Mouse (Mus musculus) stomach, postnatal 0 days (tissue): ENCODE measurements at regions not wholly inside any gene's neighbourhood (a gene's known extent, or its start where the extent isn't known, plus 50 kb on each side); places are given as distances from the start of the nearest gene placed in this dataset.

Experiments
- CTCF ChIP-seq: IDR thresholded peaks from 2 replicates; pipeline ENCODE4 v1.5.1; 2016; ENCODE audit warnings: antibody characterized with exemption, low read depth, mild to moderate bottlenecking, moderate library complexity
- EP300 ChIP-seq: optimal IDR thresholded peaks from 2 replicates; pipeline ENCODE3; 2016; ENCODE audit warnings: antibody characterized with exemption

DNA sequence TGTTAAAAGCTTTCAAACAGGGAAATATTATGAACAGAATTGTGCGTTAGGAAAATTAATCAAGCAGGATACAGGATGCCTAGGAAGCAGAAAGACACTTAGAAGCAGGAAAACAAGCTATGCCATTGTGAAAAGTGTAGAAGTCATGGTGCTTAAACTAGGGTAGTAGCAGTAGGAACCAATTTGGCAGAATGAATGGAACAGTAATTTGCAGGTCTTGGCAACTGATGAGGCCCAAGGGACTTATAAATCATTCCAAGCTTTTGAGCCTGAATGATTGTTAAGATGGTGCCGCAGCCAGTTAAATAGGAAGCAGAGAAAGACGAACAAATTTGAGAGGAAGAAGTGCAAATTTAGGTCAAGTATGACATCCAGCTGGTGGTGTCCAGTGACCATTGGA lies 360.5 kb upstream of the Mef2c start:
- TF ChIP-seq CTCF, result no peak
- TF ChIP-seq EP300, result no peak
